Mouse (Mus musculus) frontal cortex, postnatal 25 days (tissue): Measurements from ENCODE around the gene Madd.
A peak's percentile ranks its signal among the peaks of the same experiment; 100 is the strongest.
"Not testable (repeated sequence)": the region's sequence is repeated elsewhere in the genome, so short reads cannot be mapped to it uniquely, and the experiment has no call there.

ENCODE experiments used
- DNase-seq, 2 experiments: peaks; one replicate each; pipeline ENCODE4 v3.0.0; 2022; ENCODE audit warnings: low spot score in 2 of 2

Gene Madd

GRCm38 (mm10) chr2:91125101-91125500 is 58.5 kb downstream of the Madd start:
- DNase-seq = no peak

GRCm38 (mm10) chr2:91123521-91123920 is 60.1 kb downstream of the Madd start:
- no peak for DNase-seq

GRCm38 (mm10) chr2:91121497-91121896 is 62.1 kb downstream of the Madd start:
- no peak for DNase-seq

- DNase-seq = no peak
Measured at GRCm38 (mm10) chr2:91121011-91121410, 62.6 kb downstream of the Madd start.

- DNase-seq = no peak
Measured at GRCm38 (mm10) chr2:91120261-91120671, 63.4 kb downstream of the Madd start.

- no peak for DNase-seq
Measured at GRCm38 (mm10) chr2:91119551-91119950, 64.1 kb downstream of the Madd start.

GRCm38 (mm10) chr2:91119061-91119460 is 64.6 kb downstream of the Madd start:
- no peak for DNase-seq

GRCm38 (mm10) chr2:91118647-91119046 is 65.0 kb downstream of the Madd start:
- DNase-seq = no peak

GRCm38 (mm10) chr2:91117585-91118275 is 65.9 kb downstream of the Madd start, which contains the start of gene Mybpc3:
Gene Mybpc3, plus strand, starts transcription at chr2:91118144.
- DNase-seq = no peak

- DNase-seq = no peak
Measured at GRCm38 (mm10) chr2:91116842-91117241, 66.8 kb downstream of the Madd start.

- DNase-seq = no peak
Measured at GRCm38 (mm10) chr2:91115578-91115970, 68.1 kb downstream of the Madd start.

- peak; percentile 96 for DNase-seq
Measured at GRCm38 (mm10) chr2:91114781-91115577, 68.7 kb downstream of the Madd start.

- DNase-seq = no peak
Measured at GRCm38 (mm10) chr2:91113852-91114251, 69.8 kb downstream of the Madd start.

GRCm38 (mm10) chr2:91113334-91113733 is 70.3 kb downstream of the Madd start:
- no peak for DNase-seq

- no peak for DNase-seq
Measured at GRCm38 (mm10) chr2:91112491-91112890, 71.1 kb downstream of the Madd start.

- not testable (repeated sequence) for DNase-seq
Measured at GRCm38 (mm10) chr2:91111832-91112231, 71.8 kb downstream of the Madd start.

- no peak for DNase-seq
Measured at GRCm38 (mm10) chr2:91110429-91110828, 73.2 kb downstream of the Madd start.

- DNase-seq = no peak
Measured at GRCm38 (mm10) chr2:91109807-91110385, 73.7 kb downstream of the Madd start.

GRCm38 (mm10) chr2:91109241-91109640 is 74.4 kb downstream of the Madd start:
- no peak for DNase-seq

GRCm38 (mm10) chr2:91108156-91108555 is 75.5 kb downstream of the Madd start:
- no peak for DNase-seq

GRCm38 (mm10) chr2:91101124-91101740 is 82.4 kb downstream of the Madd start:
- DNase-seq = peak; percentile 85 to 89

- no peak for DNase-seq
Measured at GRCm38 (mm10) chr2:91098156-91098555, 85.5 kb downstream of the Madd start.
